Mouse (Mus musculus): ENCODE results near the gene Ano10.

The Ano10 gene

DNA sequence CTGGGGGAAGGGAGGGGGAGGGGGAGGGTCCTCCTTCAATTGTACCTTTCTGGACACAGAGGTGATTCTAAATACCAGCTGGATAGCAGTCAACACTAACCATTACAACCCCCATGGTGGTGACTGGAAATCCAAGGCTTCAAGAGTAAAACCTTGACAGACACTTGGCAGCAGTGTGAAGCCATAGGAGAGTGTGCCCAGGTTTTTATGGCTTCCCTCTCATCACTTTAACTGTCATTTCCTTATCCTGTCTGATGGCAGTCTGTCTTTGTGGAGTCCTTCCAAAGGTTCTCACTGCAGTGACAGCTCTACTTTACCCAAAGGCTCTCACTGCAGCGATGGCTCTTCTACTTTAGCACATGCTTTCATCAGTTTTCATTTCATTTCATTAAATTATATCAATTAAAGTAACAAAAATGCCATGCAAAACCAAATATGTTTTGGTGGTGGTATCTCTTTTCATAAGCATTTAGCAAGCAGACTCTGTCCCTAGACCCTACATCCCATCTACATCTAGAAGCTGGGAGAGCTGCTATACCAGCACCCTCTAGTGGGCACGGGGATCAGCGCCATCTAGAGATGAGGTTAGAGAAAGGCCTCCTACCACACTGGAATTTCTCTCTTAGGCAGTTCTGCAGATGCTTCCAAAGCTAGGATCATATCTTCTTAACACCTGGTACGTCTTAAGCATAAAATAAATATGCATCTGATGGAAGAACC lies 50.0 kb downstream of the Ano10 start:
- DNase-seq = peak; percentile 85

DNA sequence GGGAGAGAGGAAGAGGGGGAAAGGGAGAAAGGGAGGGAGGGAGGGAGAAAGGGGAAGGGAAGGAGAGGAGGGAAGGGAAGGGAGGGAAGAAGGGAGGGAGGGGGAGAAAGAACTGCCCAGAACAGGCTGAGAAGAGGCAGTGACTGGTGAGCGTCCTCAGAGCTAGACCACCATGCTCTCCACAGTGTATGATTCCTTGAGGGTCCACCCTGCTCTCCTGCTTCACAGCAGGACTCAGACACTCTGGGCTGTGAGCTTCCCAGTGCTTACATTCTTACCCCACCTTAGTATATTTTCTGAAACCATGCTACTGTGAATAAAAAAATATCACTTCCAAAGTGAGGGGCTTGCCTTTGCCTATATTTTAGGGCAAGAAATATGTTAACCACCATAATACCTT lies 50.9 kb downstream of the Ano10 start:
- no peak for DNase-seq

DNA sequence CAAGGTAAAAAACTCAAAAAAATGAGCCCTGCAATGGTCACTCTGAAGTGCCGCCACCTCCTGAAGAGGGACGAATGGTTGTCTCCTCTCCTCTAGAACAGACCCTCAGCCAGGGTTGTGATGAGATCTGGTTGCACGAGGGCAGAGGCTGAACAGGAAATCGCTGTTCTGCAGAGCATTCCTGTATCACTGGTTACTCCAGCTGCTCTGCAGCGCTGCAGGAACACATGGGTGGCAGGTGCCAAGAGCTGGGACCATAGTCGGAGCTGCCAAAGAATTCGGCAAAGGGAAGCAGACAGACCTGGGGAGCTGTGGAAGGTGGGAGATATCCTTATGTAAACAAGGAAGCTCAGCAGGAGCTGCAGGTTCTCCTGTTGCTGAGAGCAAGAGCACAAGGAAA lies 51.4 kb downstream of the Ano10 start:
- DNase-seq = peak; percentile 38

DNA sequence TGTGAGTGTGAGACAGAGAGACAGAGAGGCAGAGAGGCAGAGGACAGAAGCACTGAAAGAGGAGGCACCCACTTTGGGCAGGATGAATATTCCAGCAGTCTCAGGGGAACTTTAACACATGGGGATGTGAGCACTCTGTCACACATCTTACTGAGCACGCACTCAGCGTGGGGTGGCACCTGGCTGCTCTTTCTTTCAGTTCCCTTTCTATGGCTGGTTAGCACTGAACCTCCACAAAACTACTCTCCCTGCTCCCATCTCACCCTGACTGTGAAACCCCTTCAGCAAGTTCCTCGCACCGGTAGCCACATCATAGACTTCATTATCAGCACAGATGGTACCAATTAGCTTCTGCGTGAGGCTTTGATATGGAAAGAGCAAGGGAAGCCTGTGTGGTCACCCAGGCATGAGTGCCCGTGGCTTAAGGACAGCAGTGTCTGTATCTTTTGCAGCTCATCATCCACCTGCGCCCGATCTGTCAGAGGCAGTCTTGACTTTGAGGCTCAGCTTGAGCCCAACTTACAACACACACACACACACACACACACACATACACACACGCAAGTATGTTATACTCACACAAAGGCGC lies 52.3 kb downstream of the Ano10 start:
- peak; percentile 27 for DNase-seq

DNA sequence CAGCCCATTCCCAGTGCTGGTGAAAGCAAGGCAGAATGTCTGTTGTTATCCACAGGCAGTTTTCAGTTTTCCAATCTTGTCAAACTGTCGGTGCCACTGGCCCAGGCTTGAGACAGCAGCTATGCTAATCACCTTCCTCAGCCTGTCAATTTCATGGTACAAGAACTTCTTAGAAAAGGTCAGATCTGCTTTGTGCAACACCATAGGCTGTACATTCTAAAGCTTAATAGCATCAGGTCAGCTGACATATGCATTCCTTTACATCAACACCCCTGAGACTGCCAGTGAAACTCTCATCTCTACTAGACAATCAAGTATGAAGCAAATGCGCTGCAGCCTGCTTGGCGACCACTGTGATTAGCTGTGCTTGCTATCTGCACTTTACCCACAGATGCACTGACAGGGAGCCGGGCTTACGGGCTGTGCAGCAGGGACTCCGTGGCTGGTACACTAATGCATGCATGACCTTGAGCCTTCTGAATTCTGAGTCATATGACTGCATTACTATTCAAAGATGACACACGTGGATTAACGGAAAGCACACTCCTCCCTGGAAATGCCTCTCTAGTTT lies 53.5 kb downstream of the Ano10 start:
- no peak for DNase-seq

DNA sequence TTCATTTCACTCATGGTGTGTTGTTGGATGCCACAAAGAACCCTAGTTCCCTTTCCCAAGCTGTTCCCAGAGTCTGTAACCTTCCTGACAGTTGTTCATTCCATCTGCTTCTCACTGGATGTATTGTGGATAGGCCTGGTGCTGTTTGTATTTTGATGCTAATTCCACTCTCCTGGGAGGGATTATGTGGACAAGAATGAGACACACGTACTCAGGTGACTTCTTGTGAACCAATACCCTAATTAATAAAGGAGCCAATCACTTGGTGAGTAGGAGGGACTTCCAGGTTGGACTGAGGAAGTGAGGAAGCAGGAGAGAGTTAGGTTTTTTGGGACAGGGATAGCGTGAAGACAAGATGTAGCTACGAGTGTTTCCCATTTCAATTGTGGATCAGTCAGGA lies 59.5 kb downstream of the Ano10 start:
- no peak for DNase-seq

DNA sequence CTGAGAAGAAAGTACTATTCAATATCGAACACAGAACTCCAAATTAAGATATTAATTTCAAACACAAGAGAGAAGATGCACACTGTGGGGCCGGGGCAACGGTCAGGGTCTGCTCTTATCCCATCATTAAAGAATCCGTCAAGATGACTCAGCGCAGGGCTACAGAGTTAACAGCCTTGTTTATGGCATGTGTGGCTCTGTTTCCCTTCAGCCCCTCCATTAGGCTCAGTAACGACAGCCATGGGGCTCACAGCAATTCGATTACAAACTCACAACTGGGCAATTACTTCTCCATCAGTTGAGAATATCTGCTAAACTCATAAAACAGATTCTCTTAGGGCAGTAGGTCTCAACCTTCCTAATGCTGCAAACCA lies 60.3 kb downstream of the Ano10 start:
- DNase-seq = no peak

DNA sequence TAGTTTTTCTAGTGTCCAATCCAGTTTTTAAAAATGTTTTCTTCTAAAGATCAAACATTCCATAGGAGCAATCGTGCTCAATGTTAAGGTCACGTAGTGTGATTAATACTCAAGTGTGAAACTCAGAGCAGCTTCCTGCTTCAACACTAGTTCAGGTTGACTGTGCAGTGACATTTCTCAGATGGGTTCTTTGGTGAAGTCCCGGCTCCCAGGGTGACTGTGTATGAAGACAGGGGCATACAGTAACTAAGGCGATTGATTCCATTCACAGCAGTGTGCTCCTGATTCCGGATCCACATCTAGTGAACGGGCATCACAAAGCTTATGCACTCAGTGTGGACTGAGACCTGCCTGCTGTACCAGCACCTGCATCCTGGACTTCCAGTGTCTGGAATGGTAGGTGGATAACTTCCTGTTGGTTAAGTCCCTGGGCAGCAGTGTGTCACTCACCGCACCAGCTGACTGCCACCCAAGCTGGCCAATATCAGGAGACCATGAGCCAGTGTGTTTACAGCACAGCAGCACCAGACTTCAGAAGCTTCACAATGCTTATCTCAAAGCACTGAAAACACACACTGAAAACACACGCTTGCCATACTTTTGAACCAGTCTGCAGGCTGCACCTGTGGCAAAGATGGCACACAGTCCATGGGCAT lies 60.8 kb downstream of the Ano10 start:
- DNase-seq = peak; percentile 38

DNA sequence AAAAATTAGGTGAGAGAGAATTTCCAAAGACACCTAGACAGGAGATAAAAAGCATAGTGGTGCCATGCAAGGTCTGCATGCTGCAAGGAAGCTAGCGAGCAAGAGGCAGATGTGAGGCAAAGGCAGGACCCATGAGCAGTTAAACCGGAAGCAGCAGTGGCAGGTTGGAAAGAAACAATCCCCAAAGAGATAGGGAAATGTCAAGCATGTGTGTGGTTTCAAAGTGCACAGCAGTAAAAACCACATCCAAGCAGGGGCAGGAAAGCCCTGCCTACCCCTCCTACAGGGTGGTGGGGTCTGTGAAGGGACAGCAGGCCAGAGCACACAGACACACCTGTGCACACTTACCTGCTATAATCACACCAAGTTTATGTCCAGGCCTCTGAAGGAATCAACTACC lies 61.3 kb downstream of the Ano10 start:
- DNase-seq = peak; percentile 69

DNA sequence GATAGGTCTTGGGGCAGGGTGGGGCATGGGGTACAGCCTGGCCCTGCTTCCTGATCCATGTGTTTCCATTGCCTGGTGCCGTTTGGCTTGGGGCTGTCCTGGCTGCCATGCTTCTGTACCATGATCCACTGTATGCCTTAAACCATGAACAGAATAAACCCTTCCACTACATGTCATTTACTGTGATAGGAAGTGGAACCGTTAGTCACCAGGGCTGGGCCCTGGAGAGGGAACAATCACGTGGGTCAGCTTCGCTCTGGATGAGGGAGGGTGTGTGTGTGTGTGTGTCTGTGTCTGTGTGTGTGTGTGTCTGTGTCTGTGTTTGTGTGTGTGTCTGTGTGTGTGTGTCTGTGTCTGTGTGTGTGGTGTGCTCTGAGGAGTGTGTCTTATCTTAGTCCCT lies 63.5 kb downstream of the Ano10 start:
- DNase-seq = no peak

DNA sequence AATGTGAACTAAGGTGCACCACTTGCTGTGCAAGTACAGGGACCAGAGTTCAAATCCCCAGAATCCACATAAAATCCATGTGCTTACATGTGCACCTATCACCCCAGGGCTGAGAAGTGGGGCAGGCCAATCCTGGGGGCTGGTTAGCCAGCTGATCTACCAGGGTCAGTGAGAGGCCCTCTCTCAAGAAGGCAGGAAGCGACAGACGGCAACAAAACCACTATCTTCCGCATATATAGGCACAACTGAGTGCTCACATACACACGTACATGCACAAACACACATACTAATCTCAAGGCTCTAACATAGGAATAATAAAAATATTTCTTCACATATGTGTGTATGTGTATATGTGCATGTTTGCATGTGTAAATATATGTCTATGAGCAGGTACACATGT lies 67.8 kb downstream of the Ano10 start:
- DNase-seq = peak; percentile 47

DNA sequence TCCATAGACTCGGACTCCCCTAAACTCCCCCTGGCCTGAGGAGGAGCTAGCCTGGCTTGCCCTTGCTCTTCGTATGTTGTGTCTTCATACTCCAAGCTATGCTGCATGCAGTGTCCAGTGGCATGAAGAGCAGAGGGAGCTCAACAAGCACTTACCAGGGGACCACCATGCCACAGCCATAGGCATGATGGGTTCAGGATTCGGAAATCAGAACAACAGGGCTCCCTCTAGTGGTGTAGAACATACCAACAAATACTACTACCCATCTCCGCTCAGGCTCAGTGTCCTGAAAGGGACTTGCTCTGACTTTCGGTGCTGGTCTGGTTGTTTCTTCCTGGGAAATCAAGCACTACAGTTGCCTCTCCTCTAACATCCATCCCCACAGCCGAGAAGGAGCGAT lies 68.9 kb downstream of the Ano10 start:
- DNase-seq = peak; percentile 55

DNA sequence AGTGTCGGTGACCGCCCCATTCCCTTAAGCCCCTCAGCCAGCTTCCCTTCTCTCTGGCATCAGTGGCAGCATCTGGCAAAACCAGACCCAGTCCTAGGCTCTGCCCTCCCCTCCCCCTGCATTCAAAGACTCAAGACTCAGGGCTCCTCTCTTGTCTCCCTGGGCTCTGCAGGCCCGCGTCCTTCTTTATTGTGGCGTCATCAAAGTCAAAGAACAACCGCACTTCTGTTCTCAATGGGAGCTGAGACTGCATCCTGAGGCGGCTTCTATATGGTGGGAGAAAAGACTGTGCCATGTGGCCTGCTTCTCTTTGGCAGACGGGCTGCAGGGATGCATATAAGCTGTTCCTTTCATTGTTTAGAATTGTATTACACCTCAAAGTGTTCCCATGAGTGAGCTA lies 71.2 kb downstream of the Ano10 start:
- peak; percentile 42 for DNase-seq

DNA sequence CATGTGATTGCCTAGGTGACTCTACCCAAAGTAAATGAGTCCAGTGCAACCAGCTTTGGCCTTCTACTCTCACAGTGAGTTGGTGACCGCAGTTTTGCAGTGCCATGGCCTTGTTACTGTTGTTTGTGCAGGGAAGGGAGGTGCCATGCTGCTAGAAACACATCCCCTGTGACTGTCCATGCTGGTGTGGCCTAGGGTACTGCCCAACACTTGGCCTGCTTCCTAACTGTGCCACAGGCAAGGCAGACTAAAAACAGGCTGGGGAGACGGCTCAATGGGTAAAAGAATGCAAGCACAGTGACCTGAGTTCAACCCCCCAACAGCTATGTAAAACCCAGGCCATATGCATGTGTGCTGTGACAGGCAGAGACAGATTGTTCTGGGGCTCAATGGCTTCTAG lies 74.3 kb downstream of the Ano10 start:
- DNase-seq = no peak

DNA sequence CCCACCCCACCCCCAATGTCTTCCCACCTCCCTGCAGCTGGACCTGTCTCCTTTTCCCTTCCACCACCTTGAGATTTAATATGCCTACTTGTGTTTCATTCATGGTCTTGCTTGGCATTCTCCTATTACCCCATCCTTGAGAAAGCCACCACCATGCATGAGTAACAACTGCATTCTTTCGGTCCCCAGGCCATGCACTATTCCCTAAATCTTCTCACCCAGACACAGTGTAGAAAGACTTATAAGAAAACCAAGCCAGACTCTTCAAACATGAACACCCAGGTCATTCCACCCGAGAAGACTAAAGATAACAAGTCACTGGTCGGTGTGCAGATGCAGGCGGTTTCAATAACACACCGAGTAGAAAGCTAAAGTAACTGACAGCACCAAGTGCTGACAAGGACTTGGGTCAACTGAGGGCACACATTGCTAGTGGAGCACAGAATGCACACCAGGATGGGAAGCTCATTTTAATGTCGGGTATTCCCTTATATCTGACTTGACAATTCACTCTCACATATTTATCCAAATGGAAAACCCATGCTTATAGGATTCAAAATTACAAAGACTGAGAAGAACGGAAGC lies 77.2 kb downstream of the Ano10 start:
- DNase-seq = no peak

DNA sequence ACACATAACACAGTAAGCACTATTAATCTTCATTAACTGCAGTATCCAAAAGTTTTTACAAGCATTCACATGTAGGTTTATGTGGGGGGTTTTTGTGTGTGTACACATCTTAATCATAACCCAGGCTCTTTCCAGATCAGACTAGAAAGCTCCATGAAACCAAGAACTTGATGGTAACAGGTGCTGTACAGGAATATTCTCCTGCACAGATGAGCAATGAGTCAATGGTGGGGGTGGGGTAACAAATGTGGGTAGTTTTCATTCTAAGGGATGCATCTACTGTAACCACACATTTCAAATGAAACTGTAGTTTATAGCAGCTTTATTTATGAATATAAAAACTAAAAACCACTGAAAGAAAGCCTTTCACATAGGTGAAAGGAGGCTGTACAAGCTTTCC lies 79.1 kb downstream of the Ano10 start:
- DNase-seq = no peak

DNA sequence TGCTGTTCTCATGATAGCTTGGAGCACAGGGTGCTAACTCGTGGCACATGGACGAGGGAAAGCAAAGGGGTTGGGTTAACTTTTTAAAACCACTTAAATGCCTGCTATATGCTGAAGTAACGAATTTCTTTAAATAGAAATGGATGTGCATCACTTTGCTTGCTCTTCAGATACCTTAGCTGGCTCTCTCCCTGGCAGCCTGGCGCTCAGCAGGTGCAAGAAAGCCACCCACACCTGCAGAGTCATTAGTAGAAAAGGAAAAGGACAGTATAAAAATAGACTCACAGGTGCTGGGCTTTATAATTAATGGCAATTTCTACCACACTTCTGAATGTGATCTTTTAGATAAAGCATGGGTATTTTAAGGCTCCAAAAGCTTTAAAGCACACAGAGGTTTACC lies 85.9 kb downstream of the Ano10 start:
- DNase-seq = no peak

DNA sequence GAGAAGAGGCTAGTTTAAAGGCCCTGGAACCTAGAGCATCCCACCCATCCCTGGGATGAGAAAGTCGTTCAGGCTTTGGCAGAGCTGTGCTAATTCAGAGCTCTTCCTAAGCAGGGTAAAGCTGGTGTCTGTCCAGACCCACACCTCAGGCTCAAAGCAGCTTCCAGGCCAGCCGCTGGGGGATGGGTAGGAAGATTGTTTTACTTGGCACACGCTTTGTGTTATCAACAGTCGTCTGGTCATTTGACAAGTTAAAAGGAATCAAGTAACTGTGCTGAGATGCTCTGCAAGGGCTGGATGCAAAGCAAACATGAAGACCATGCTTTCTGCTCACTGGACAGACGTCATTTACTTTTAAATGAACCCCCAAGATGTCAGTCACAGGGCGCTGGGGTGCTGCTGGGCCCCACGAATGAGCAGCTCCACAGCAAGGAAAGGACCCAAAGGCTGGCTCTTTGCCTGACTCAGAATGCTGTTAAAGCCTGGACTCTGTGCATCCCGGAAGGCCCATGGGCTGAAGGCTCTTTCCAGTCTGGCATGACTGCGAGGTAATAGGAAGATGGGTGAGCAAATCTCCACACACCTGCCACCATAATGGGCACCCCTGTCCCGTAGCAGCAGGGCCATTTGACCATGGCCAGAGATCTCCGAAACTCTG lies 88.6 kb downstream of the Ano10 start:
- no peak for DNase-seq

DNA sequence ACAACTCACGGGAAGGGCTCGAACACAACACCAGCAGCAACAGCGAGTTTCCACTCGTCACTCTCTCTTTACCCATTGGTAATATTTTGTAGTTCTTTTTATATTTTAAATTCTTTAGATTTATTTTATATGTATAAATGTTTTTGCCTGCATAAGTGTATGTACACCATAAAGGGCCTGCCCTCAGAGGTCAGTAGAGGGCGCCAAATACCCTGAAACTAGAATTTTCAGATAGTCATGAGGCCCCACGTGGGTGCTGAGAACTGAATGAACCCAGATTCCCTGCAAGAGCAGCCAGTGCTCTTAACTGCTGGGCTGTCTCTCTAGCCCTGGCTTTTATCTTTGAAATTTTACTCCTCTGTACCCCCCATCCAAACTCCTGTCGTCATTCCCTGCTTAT lies 89.7 kb downstream of the Ano10 start:
- DNase-seq = peak; percentile 74

DNA sequence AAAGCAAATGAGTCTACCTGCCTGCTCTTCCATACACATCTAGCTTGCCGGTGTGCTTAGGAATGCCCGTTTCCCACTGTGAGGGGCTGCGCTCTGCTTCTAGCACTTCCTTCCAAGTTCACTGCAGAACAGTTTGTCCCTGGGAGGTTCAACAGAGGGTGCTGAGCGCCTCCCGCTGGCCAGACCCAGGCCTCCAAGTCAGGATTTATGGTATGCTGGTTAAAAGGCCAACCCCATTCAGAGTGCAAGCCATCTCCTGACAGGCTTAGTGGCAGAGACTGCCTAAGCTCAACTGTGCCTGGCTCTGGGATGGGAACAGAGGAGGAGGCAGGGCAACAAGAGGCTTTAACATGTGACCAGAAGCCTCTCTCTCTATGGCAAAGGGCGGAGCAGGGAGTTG lies 95.0 kb downstream of the Ano10 start:
- DNase-seq = peak; percentile 79

DNA sequence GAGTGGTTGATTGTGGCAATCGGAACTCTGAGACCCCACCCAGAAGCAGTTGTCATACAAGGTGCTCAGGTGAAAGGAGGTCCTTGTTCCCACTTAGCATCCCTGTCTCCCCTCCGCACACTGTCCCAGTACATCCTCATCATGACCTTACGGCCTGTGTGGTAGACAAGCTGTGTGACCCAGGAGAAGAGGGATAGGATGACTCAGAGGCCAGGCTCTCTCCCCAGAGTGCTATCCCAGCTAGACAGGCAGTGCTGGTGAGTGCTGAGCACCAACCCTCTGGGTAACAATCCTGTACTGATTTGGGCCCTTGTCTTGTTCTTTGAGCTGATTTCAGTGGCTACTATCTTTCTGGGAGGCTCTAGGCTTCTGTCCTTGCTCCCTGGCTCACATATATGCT lies 95.6 kb downstream of the Ano10 start:
- DNase-seq = no peak

DNA sequence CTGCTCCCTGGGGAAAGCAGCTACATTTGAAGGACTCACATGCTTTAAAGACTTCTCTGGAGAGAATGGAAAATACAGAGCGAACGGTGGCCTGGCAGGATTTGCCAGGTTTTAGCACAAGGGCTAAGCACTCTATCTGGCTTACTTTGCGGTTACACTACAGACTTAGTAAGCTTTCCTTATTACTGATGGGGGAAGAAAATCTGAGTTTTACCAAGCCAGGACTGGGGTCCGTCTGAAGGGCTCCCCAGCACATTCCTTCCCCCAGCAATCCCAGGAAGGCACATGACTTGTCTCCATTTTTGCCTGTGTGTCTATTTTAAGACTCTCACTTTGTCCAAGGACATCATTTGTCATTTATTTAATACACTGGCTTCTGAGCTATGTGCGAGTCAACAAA lies 97.2 kb downstream of the Ano10 start:
- DNase-seq = no peak

DNA sequence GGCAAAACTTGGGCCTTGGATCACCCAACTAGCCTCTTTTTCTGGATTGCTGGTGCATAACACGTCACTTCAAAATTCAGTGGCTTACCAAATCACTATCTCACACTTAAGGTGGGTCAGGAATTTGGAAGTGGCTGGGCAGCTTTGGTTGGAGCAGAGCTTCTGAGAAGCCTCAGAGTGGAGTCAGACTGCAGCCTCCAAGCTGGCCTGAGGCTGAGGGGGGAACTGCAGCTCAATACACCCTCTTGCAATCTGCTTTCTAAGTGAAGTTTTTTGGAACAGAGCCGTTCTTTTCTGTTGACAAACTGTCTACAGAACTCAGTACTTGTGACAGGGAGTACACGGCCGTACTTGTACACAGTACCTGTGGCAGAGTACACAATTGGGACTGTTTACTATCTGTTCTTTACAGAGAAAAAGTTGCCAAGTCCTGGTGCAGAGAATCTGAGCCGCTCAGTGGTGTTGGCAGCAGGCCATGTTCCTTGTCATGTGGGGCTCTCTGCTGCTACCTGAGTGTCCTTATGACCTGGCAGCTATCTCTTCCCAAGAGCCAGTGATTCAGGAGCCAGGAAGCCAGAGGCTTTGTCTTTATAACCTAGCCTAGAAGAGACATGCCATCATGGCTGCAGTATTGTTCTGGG lies 99.1 kb downstream of the Ano10 start:
- no peak for DNase-seq
